Mouse (Mus musculus): ENCODE data around the gene Slc2a8.
A peak's percentile ranks its signal among the peaks of the same experiment; 100 is the strongest.

Gene Slc2a8

DNA sequence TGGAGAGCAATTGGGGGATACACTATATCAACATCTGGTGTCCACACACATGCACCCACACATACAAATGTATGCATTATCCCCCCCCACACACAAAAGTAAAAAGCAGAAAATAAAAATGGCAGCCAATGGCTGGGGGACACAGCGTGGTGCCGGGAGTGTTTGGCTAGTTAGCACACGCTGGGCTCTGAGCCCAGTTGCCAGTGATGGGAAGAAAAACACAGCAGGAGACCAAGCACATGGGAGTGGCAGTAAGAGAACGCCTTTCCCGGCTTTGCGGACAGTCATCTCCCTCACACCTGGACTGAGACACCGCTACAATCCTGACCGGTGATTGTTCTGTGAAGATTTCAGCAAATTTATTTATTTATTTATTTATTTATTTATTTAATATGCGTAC, 10.6 kb downstream of the Slc2a8 start:
- no peak for DNase-seq (ENCODE audit: low spot score)

DNA sequence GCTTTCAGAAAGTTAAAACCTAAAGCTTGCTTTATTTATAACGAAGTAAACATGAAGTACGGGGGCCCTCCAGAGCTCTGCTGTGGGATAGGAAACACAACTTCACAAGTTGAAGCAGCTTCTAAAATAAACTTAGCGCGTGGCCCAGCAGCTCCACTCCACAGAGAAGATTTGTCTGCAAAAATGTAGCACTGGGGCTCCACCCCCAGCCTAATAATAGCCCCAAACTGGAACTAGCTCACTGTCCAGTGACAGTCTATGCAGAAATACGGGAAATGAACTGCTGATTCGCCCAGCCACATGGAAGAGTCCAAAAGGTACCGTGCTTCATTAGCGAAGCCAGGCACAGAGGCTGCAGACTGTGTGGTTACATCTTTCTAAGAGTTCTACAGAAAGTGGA, 12.6 kb downstream of the Slc2a8 start:
- no peak for DNase-seq (ENCODE audit: low spot score)

DNA sequence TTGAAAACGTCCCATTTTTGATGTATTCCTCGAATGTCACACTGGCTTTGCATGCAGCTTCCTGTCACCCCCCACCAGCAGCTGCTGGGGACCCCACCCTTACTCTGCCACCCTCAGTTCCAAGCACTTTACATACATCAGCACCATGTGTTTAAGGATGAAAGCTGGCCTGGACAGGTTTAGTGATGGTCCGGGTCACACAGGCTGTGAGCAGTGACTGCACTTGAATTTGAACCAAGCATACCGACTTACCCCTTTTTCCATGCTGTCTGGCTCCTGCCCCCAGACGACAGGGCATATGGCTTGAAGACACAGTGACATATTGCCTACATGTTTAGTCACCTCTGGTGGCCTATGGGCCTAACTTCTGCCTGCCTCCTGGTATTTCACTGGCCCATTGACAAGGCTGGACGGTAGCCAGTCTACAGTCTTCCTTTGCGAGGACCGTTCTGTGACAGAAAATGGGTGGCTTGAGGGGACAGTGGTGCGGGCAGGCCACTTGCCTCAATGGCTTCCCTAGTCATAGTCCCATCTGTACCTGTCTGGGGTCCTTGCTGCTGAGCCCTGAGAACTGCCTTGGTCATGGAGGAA, 13.8 kb downstream of the Slc2a8 start:
- DNase-seq (ENCODE audit: low spot score): no peak

DNA sequence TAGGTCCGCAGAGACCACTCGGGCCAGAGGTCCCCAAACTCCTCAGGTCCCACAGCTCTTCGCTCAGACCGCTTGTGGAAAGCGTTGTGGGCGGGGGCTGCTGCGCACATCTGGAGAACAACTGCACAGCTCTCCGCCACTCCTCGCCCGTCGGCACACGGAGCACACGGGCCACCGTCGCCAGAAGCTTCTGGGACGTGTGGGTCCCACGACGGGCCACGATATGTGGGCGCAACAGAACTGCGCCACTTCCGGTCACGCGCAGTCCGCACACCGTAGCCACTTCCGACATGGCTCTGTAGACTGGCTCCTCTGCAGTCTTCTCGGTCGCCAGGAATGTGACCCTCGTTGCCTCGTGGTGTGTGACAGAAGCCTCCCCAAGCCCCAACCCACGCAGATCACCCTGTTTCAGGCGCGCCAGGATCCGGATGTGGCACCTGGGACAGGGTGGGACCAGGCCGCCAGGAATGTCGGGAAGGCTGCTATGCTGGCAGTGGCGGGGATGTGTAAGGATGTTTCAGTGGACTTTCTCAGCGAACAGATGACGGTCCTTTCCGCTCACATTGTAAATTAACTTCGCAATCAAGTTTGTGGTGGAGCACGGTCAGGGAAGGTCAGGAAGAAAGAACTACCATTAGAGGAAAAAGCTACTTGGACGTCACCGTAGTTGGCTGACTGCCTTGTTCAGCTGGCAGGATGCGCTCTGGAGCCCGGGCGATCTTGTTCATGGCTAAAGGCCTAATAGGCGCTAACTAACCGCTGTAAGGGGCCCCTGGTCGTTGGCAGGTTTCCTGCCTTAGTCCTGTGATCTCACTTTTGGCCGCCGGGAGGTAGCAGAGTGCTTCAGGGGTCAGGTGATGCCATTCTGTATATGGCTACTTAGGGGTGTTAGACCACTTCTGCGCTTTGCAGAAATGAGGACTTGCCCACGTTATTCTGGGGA, 14.9 kb downstream of the Slc2a8 start:
- peak; percentile 84 for DNase-seq (ENCODE audit: low spot score)

DNA sequence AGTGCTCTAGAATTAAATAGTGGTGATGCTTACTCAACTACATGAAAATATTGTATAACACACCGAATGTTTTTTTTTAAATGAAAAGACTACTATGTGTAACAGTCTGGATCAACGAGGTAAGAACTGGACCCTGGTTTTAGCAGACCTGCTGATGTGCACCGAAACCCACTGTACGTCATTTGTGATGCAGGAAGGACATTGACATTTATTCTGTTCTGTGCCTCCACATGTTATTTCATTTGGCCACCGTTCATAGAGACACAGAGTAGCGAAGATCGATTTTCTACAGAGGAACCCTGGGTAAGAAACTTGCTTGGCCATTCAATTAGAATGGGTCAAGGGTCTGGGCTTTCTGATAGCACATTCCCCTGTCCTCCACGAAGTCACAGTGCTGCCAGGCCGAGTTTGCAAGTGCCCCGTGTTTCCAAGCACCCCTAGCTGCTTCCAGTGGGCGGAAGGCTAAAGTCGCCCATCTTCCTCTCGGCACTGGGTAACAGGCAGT, 15.6 kb downstream of the Slc2a8 start:
- no peak for DNase-seq (ENCODE audit: low spot score)

DNA sequence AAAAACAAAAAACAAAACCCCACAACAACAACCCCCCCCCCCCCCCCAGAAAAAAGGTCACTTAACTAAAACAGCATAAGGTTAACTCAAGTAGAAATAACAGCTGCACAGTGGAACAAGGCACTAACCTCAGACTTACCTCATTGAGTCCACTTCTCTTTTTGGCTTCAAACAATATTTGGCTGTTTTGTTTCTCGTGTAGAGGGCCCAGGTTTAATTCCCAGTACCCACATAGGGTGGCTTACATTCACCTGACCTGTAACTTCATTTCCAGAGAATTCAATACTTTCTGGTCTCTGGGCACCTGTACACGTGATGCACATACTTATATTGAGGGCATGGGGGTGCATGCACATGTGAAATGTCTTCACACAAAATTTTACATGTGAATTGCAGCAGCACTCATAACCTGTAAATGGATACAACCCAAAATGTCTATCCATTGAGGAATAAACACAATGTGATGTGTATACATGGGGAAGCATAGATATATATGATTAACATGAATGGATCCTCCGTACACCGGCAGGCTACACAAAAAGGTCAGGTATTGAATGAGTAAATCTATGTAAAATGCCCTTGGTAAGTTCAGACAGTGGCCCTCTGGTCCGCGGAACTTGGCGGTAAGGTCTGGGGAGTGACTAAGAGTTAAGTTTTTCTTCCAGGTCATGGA, 16.2 kb downstream of the Slc2a8 start:
- DNase-seq (ENCODE audit: low spot score): no peak

DNA sequence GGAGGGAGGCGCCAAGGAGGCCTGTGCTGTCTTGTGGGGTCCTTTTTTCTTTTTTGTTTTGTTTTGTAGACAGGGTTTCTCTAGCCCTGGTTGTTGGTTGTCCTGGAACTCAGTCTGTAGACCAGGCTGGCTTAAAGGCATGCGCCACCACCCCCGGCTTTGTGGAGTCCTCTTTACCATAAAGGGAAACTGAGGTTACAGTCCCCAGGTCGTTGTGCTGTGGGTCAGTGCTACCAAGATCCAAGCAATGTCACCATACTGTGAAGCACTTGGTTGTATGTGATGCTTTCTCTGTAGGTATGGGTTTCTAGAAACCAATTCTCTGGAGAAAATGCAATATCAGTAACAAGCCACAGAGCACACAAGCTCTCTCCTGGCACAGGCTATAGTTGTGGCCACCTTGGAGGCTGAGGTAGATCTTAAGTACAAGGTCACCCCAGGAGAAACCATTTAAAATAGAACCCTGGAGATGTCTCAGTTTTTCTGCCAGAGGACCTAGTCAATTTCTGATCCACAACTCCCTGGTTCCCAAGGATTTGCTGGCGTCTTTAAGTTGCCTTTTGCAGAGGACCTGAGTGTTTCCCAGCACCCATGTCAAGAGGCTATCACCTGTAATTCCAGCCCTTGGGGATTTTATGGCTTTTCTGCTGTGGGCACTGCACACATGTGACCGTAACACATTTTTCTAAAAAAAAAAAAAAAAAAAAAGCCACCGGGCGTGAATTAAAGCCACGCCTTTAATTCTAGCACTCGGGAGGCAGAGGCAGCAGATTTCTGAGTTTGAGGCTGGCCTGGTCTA, 17.0 kb downstream of the Slc2a8 start:
- DNase-seq (ENCODE audit: low spot score): no peak

DNA sequence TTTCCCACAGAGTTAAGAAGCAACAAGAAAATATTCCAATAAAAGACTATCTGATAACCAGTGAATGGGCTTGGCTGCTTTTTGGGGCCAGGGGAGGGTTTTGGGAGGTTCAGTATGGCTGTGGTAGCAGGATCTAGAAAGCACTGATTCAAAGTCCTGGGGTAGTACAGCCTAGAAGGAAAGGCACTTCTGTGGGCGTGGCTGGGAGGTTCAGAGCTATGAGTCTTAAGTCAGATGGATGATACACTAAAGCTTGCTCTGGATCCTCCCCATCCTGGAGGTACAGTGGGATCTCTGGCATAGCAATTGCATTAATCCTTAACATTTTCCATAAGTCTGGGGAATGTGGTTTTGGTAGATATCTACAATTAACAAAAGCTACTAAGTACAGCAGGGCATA, 17.9 kb downstream of the Slc2a8 start:
- no peak for DNase-seq (ENCODE audit: low spot score)

DNA sequence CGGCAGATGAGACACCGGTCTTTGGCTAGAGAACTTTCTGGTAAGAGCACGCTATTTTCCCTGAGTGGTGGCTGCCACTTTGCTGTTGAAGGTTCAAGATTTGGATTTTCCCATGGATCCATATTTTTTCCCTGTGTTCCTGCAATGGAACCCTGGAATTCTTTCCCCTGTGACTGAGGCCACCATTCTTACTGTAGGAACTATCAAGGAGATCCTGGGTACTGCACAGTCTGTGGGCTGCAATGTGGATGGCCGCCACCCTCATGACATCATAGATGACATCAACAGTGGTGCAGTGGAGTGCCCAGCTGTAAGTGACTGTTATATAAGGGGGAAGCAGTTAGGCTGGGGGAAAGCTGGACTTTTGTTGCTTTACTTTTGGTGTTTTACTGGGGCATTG, 18.3 kb downstream of the Slc2a8 start:
- DNase-seq (ENCODE audit: low spot score): no peak

DNA sequence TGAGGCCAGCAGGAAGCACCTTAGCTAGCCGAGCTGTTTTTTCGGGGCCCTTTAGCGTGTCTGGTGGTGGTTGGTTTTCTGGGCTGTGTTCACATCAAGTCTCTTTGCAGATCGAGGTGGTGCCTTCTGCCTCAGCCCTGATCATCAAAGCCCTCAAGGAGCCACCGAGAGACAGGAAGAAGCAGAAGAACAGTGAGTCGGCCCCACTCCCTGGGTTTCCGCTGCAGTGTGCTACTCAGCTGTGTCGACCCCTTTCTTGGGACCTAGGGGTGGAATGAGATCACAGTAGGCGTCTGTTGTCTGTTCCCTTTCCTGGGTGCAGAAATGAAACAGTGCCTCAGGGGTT, 19.0 kb downstream of the Slc2a8 start:
- peak; percentile 76 for DNase-seq (ENCODE audit: low spot score)

DNA sequence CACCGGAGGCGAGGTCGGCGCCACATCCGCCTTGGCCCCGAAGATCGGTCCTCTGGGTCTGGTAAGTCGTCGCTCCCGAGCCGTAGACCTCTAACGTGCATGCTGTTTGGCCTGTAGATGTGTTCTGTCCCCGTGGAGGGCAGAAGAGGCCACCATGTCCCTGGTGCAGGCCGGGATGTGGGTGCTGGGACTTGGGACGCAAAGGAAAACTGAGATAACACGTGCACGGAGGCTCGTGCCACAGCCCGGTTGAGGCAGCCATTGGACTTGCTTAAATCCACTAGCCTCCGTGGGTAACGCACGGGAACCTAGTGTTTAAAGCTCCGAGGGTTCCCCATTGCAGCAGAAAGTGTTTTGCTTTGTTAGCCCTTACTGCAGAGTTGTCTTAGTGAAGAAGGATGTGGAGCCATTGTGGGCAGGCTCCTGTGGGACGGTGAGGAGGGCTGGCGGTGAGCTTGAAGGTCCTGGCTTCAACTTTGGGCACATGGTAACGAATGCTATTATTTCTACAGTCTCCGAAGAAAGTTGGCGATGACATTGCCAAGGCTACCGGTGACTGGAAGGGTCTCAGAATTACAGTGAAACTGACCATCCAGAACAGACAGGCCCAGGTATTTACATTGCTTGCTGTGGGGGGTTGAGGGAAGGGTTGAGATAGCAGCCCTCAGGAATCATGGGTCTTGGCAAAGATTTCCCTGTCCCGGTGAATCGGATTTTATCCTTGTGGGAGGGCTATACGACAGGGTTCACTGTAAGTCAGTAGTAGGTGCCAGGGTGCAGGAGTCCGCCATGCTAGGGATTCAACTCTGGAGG, 19.6 kb downstream of the Slc2a8 start:
- no peak for DNase-seq (ENCODE audit: low spot score)

DNA sequence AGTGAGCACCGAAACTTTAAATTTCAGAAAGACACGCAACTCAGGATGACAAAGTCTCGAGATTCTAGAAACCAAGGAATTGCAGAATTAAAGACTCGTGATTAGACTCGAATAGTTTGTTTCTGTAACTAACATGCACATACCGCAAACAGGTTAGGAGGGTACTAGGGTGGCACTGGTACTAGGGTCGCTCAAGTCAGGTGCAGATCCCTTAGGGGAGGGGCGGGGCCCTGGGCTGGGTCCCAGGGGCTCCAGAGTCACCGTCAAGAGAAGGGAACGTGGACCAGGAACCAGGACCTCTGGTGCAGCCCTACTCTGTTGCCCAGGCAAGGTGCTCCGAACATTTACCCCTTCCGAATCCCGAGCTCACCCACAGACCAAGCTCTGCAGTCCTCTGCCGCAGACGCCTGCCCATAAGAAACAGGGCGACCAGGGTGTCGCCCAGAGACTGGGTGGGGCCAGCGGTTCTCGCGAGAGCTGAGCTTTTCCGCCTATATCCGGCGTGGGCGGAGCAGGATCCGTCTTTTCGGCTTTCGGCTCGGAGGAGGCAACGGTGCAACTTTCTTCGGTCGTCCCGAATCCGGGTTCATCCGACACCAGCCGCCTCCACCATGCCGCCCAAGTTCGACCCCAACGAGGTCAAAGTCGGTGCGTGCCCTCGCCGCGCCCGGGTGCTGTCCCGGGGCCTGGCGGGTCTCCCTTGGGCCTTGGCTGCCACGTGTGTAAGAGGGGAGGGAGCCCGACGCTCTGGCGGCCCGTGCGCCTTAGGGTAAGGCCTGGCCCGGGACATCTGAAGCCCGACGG, 20.5 kb downstream of the Slc2a8 start, which contains the start of the genes Rpl12 and Lrsam1:
Gene Rpl12, plus strand, starts transcription at position 368 of the 804 bp plus-strand sequence.
Gene Lrsam1, minus strand, starts transcription at position 423 of the 804 bp plus-strand sequence.
- DNase-seq (ENCODE audit: low spot score): peak; percentile 94

DNA sequence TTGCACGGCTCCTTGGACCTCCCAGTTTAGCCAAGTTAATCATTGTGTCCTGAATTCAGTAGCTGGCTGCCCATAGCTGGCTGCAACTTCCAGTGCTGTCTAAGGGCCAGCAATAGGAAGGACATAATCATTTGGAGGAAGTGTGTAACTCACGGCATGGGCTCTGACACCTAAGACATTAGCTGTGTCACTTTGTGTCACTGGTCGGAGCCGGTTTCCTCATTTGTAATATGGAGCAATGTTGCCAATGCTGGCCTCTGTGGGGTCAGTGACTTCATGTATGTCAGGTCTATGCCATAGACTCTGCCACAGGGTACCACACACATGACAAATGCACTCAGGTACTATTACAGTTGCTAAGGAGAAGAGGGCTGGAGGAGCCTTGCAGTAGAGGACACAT, 21.6 kb downstream of the Slc2a8 start:
- DNase-seq (ENCODE audit: low spot score): no peak

DNA sequence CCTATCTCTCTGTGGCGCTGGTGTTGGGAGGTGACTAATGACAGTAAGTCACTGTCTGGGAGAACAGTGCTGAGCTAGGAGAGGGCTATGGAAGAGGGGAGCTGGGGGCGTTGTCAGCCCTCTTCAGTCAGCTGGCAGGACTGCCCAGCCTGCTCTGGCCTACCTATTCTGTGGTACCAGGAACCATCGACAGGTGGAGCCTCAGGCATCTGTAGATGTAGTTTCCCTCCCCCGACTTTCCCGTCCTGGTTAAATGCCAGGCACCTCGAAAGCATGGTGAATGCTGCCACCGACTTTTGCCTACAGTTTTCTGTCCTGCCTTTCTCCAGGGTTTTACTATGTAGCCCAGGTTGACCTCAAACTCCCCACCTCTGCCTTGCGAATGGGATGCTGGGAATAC, 24.5 kb downstream of the Slc2a8 start:
- no peak for DNase-seq (ENCODE audit: low spot score)

DNA sequence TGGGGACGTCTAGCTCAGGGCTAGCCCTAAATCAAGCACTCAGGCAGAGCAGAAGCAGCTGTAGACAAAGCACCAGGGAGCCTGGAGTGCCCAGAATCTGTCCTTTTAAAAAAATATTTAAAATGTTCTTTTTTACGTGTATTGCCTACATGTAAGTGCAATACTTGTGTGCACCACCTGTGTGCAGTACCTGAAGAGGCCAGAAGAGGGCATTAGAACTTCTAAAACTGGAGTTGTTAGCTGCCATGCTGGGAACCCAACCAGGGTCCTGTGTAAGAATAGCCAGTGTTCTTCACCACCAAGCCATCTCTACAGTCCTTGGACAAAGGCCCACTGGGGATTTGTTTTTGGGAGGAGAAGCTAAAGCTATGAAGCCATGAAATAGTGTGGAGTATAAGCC, 27.3 kb downstream of the Slc2a8 start:
- no peak for DNase-seq (ENCODE audit: low spot score)

DNA sequence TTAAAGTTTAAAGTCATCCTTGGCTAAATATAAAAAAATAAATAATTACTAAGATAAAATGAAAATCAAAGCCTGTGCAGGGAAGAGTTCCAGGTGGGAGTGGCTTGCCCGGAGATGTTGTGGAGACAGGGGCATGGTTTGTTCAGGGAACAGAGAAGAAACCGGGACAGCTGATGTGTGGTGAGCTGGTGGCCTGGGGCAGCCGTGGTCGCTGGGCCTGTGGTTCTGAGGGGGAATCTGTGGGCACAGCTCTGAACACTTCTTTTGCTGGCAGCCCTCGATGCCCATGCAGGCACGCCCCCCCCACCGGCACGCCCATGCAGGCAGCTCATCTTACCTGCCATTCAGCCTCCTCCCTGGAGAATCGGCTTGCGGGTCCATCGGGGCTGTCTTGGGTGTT, 34.4 kb downstream of the Slc2a8 start:
- no peak for DNase-seq (ENCODE audit: low spot score)

DNA sequence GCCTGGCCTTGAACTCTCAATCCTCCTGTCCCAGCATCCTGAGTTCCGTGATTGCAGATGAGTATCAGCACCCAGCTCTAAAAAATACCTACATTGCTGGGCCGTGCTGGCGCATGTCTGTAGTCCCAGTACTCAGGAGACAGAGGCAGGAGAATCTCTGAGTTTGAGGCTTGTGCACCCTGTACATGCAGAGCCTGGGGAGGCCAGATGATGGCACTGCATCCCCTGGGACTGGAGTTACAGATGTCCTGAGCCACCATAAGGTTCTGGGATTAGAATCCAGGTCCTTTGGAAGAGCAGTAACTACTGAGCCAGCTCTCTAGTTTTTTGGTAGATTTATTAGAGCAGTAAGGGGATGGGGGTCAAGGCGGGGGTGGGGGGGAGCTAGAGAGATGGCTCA, 41.4 kb downstream of the Slc2a8 start:
- no peak for DNase-seq (ENCODE audit: low spot score)

DNA sequence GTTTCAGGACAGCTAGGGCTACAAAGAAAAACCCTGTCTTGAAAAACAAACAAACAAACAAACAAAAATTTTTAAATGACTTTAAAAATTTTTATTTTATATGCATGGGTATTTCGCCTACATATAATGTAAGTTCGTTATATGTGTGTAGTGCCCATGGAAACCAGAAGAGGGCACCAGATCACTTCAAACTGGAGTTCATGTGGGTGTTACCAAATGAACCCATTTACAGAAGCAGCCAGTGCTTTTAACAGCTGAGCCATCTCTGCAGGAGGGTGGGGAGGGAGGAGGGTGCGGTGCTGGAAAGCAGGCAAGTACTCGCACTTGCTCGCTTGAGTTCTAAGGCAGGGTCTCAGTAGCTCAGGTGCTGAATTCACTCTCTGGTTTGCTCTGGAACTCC, 42.5 kb downstream of the Slc2a8 start:
- DNase-seq (ENCODE audit: low spot score): peak; percentile 50

DNA sequence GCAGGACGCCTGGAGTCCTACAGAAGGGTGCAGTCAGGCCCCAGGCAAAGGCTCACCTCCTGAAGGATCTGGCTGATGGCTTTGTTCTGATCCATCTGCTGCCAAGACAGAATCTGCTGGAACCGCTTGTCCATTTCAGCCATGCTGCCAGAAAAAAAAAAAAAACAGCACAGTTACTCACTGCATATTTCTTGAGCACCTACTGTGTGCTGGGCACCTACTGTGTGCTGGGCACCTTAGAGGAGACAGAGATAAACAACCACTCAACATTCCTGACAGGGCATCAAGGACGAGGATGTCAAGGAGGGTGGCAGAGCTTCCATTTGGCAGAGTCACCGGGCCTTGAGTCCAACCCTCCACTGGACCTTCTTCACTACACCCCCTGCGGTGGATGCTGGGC, 43.1 kb downstream of the Slc2a8 start:
- DNase-seq (ENCODE audit: low spot score): no peak

DNA sequence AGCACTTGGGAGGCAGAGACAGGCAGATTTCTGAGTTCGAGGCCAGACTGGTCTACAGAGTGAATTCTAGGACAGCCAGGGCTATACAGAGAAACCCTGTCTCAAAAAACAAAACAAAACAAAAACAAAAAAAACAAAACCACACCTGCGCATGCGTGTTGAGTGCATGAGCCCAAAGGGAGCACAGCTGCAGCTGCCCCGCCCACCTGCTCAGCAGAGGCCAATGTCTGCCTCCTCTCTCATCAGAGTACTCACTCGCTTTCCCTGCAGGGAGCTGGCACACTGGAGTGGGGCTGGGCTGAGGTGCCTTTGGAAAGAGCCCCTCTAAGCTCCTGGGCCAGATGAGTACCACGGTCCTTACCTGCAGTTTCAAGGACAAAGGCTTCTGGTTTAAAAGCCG, 50.2 kb downstream of the Slc2a8 start:
- peak; percentile 14 for DNase-seq (ENCODE audit: low spot score)
